Mouse (Mus musculus) ovary, adult 18-20 months (tissue): ENCODE results near the gene Gng10.
A peak's percentile ranks its signal among the peaks of the same experiment; 100 is the strongest.

Experiments used
- DNase-seq: peaks from one replicate; pipeline ENCODE4 v3.0.0; 2022; ENCODE audit warnings: low spot score, mixed read lengths

Gng10 gene

GRCm38 (mm10) chr4:59015181-59015580 lies 19.7 kb upstream of the Gng10 start:
- DNase-seq, result no peak

- no peak for DNase-seq
Observed at GRCm38 (mm10) chr4:59016922-59017321, 18.0 kb upstream of the Gng10 start.

GRCm38 (mm10) chr4:59034325-59034917 lies 467 bp upstream of the Gng10 start:
- no peak for DNase-seq

- DNase-seq, result no peak
Observed at GRCm38 (mm10) chr4:59035786-59036350, 980 bp downstream of the Gng10 start.

DNA sequence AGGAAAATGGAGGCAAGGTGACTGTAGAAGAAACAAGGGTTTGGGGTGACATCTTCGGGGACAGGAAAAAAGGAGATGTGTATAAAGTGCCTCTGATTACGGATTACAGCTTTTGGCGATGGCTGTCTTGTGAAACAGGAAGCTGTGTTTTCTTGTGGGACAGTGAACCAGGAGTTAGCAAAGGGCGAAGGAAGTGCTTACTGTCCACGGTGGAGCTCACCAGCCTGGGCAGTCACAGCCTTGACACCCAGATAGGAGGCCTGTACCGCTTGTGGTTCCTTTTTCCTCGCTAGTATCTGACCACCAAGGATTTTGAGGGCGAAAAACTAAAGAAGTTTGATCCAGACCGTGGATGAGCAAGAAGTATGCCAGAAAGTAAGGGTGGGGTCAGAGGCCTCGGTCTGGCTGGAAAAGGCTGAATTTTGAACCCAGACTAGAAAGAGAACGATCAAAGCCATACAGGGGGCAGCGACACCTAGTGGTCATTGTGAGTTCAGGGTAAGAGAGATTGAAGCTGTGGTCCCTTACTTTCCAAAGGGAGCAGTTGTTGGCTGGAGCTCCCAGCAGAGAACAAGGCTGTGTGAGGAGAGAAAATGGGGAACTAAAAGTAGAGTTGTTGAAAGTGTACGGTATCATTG lies 1.7 kb downstream of the Gng10 start:
- DNase-seq, result peak; percentile 30

DNA sequence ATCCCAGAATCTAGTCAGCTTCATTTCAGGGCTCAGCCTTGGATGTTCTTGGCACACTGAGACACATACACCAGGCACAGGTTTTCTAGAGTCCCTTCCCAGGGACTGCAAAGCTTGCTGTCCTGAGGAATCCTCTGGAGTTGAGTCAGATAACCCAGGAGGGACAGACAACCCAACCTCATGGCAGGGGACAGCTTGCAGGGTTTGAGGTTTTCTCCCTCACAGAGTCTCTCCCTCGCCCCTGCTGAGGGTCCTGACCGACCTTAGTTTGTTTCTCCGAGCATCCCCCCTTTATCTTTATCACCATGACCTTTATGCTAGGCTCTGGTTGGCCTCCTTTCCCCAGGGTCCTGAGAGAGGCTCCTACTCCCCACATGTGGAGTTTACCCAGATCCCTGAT lies 2.6 kb downstream of the Gng10 start:
- no peak for DNase-seq

DNA sequence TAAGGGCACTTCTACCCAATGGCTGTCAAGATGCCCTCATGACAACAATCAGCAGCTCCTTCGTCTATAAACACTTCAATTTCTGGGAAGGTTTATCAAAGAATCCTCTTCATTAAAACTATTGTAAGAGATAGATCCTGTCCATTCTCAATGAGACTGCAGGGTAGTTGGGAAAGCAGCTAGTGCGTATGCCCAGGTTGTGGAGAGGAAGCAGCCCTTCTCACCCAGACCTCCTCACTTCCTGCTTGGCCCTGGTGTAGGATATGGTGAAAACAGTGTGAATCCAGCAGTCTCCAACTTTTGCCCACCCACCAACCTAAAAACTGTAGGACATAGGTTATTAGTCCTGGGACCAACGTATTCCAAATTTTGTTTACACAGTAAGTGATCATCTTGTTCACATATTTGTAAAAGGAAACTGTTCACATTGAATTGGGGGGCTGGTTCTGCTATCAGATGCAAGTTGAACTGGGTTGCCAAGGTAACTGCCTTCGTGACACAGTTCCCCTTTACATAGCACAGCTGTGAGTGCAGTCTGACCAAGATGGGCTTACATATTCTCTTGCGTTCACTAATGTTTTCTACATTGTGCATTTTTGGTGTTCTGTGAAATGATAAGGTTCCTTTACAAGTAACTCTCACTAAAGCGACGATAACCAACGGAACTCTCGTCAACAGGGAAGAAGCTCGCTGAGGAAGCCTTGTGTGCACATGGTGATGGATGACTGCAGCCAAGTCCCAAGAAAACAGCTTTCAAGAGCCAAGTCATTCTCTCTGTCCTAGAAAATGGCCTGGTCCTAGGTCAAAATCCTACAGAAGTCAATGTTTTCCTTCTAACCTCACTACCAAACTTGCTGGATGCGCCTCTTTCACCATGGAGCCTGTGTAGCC lies 5.8 kb downstream of the Gng10 start:
- DNase-seq, result no peak

DNA sequence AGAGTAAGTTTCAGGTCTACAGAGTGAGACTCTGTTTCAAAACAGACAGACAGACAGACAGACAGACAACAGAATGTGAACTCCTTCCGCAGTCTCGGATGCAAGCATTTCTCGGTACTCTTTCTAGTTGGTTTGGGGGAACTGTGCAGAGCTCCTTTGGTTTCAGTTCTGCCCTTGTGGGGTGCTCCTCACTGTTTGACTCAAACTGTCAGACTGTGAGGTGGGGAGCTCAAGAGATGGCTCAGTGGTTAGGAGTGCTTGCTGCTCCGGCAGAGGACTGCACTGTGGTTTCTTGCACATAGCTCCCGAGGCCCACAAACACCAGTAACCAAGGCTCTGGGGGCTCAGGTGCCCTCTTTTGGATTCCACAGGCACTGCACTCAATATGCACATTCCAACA lies 8.2 kb downstream of the Gng10 start:
- no peak for DNase-seq

DNA sequence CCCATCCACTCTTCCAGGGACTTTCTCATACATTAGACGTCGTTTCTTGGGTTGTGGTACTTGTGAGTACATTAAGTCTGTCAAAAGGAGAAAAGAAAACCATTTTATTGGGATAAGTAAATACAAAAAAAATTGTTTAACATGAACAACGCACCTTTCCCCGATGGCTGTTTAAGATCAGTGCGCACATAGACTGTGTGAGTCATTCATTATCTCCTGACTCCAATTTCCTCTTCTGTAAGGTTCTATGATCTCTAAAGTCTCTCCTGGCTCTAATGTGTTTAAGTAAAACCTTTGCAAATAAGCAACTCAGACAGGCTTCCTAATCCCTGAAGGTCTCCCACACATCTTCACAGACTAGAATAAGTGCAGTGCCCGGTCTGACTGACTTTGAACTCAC lies 9.0 kb downstream of the Gng10 start:
- no peak for DNase-seq

DNA sequence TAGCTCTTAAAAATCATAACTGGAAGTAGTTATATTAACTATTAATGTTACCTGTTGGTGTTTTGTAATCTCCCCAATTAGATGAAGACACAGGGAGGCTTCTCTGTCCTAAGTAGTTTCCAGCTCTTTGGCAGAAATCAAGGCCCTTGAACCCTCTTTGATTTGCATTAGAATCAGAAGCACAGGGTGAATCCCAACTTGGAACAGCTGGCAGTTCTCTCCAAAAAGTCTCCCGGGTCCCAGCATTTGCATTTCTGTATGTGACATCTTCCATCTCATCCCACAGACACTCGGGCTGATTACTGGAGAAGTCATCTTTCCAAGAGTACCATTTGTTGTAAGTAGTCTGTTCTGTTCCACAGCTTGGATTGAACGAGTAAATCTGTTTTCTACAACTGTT lies 12.3 kb downstream of the Gng10 start:
- DNase-seq, result no peak

DNA sequence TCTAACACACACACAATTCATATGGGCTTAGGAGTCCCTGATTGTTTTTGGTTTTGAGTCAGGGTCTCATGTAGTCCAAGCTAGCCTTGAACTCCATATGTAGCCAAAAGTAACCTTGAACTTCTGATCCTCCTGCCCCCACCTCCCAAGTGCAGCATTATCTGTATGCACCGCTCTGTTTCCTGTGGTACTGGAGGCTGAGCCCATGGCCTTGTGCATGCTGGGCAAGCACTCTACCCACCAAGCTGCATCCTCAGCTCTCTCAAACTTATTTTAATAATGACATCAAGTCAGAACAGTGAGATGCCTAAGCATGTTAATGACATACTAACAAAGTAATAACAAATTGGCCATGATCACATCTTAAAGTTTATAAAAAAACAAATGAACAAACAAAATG lies 16.2 kb downstream of the Gng10 start:
- DNase-seq, result no peak

- no peak for DNase-seq
Observed at GRCm38 (mm10) chr4:59057929-59058328, 23.0 kb downstream of the Gng10 start.

DNA sequence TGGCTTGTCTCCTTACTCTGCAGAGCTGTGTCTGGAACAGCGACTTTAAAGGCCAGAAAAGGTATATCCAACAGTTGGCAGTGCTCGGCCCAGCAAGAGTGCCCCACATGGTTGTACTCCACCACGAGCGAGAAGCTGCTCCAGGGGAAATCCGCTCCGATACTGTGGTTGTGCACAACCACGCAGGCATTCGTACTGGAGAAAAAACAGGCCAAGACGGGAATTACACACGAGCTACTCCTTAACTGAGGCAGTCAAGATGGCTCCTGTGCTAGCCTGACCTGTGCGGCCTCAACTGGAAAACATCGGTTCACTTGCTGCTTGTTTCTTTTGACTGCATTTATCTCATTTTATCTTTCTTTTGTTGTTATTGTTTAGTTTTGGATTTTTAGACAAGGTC lies 27.6 kb downstream of the Gng10 start:
- no peak for DNase-seq

DNA sequence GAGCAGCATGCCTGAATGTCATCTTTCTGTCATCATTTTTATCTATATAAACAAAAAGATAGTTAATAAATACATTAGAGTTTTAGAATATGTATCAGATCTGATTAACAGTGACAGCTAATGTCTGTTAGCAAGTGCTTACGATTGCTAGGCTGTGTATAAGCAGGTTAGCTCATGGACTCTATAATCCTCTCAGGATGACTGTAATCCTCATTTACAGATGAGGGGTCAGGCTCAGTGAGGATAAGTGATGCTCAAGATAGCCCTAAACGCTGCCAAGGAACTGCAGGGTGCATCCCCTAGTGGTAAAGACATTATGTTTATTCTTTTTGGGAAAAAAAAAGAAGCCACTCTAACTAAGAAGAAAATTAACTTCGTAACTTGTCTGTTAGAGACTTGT lies 34.4 kb downstream of the Gng10 start:
- no peak for DNase-seq

DNA sequence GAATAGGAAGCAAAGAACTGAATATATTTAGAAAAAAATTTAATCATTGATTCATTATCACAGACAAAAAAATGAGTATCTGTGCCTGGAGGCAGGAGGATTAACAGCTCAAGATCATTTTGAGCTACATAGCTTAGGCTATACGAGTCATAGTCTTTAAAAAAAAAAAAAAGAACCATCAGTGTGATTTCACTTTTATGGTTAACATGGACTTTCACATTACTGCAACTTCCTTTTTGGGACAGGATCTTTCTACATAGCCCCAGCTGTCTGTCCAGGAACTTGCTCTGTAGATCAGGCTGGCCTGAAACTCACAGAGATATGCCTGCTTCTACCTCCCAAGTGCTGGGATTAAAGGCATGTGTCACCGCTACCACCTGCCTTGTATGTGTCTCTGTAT lies 48.5 kb downstream of the Gng10 start:
- no peak for DNase-seq

- no peak for DNase-seq
Observed at GRCm38 (mm10) chr4:59089391-59089790, 54.5 kb downstream of the Gng10 start.
